In the genomic region with DNA sequence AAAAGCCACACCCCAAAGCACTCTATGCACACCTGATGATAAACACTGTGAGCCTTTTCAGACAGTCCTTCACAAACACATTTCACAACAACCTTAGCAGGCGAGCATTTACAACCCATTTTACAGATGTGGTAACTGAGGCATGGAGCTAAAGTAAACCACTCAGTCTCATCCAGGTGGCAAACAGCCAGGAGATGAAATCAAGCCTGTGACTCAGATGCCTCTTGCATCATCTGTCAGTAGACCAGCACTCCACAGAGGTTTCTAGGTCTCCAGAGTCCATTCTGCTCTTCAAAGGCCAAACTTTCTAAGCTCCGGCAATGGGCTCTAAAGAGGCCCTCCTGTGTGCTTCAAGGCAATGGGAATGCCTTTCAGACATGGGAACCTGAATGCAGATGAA, we compare ENCODE assay signal across 20 mouse cellular contexts.
DNase-seq lines count a peak whose midpoint lies in the region; ATAC-seq and TF ChIP-seq lines count a peak whose summit lies in the region.
"Had no signal": no experiment of that assay in that cellular context is flagged by ENCODE, and none has a peak within 500 bp of the region (broad histone marks: within the 10 kb centered on the region; RNA-seq: fewer than 3 reads in every experiment).

No protein-coding gene starts in this region.

- no peaks in the 10 kb centered on the region for H3K36me3 ChIP-seq in stomach, postnatal 0 days (ENCODE audit: control insufficient read depth, insufficient read depth, low read length)
- H3K36me3 ChIP-seq: forebrain, embryonic 12.5 days; heart, embryonic 15.5 days; hindbrain, embryonic 10.5 days; lung, embryonic 15.5 days; neural tube, embryonic 13.5 days had no signal

- H3K4me1 ChIP-seq in stomach, postnatal 0 days (replicated peaks; ENCODE audit: control insufficient read depth, insufficient read depth), result no peaks in the 10 kb centered on the region
- H3K4me1 ChIP-seq: forebrain, embryonic 12.5 days; heart, embryonic 15.5 days; hindbrain, embryonic 10.5 days; neural tube, embryonic 13.5 days had no signal

- no peaks in the 10 kb centered on the region for H3K27me3 ChIP-seq in stomach, postnatal 0 days (ENCODE audit: control insufficient read depth, insufficient read depth, low read length)
- H3K27me3 ChIP-seq: forebrain, embryonic 12.5 days; heart, embryonic 15.5 days; lung, embryonic 15.5 days; neural tube, embryonic 13.5 days had no signal

- ATAC-seq in frontal cortex, adult (ENCODE audit: low TSS enrichment), result peak; percentile 22; the same call in 1 of the 2 replicates
- ATAC-seq in stomach, postnatal 0 days (ENCODE audit: low FRiP score, low TSS enrichment), result no peak

- TF ChIP-seq CTCF in stomach, postnatal 0 days (IDR thresholded peaks at IDR 0.05; ENCODE audit: low read depth), result no peak

- intact Hi-C loops in left cerebral cortex, postnatal 25 days (cut with DNase I), result no loop called here

- WGBS in stomach, postnatal 0 days, result 90% methylated on average over 2 of the region's 2 CpGs

- H3K27ac ChIP-seq in stomach, postnatal 0 days (replicated peaks), result peak overlapping the region; percentile 8; the same call in 1 of the 2 replicates
- H3K27ac ChIP-seq: forebrain, embryonic 12.5 days; heart, adult 2 months; heart, embryonic 15.5 days; hindbrain, embryonic 10.5 days; lung, embryonic 15.5 days; neural tube, embryonic 13.5 days had no signal

- no peak overlapping the region for H3K4me2 ChIP-seq in stomach, postnatal 0 days (replicated peaks; ENCODE audit: low read depth)
- H3K4me2 ChIP-seq: forebrain, embryonic 12.5 days; heart, embryonic 15.5 days; lung, embryonic 15.5 days; neural tube, embryonic 13.5 days had no signal

- DNase-seq in frontal cortex, postnatal 14 days (ENCODE audit: low spot score in 2 of 2), result no peak
- peak; percentile 12 for DNase-seq in lung, postnatal 10 days
- no peak for DNase-seq in lung, postnatal 4 days
- DNase-seq in adrenal gland, postnatal 14 days, result peak; percentile 81
- no peak for DNase-seq in stomach, postnatal 0 days (ENCODE audit: low spot score)
- no peak for DNase-seq in B cell, adult 2 months
- DNase-seq in left cerebral cortex, postnatal 25 days (ENCODE audit: low spot score in 2 of 2), result no peak
- DNase-seq: cerebellum, postnatal 14 days; kidney, adult 8-10 months; kidney, postnatal 25 days; layer of hippocampus, adult 9-11 months; right cerebral cortex, postnatal 14 days; thymus, postnatal 36 days had no signal

- no peak overlapping the region for H3K4me3 ChIP-seq in stomach, postnatal 0 days (ENCODE audit: low read depth, low read length)
- H3K4me3 ChIP-seq: forebrain, embryonic 12.5 days; heart, adult 2 months; heart, embryonic 15.5 days; hindbrain, embryonic 10.5 days; lung, embryonic 15.5 days; neural tube, embryonic 13.5 days had no signal

- H3K9ac ChIP-seq in stomach, postnatal 0 days (ENCODE audit: low read length), result no peak overlapping the region
- H3K9ac ChIP-seq: forebrain, embryonic 12.5 days; heart, embryonic 15.5 days; lung, embryonic 15.5 days; neural tube, embryonic 13.5 days had no signal

- no peak for TF ChIP-seq EP300 in stomach, postnatal 0 days (optimal IDR thresholded peaks at IDR 0.05)

- no peaks in the 10 kb centered on the region for H3K9me3 ChIP-seq in stomach, postnatal 0 days (ENCODE audit: control insufficient read depth, low read length)
- H3K9me3 ChIP-seq: forebrain, embryonic 12.5 days; heart, embryonic 15.5 days; hindbrain, embryonic 10.5 days; lung, embryonic 15.5 days; neural tube, embryonic 13.5 days had no signal

Comparison
In these comparisons a context has a peak if more than half of its experiments do, and no peak if none do; other contexts are left out.
1. DNase-seq: peak in lung, postnatal 10 days (single experiment) and adrenal gland, postnatal 14 days (single experiment); none in frontal cortex, postnatal 14 days (0 of 2), lung, postnatal 4 days (0 of 2), stomach, postnatal 0 days (single experiment), B cell, adult 2 months (0 of 2) and left cerebral cortex, postnatal 25 days (0 of 2).